Mouse (Mus musculus): ENCODE data around the gene Med17. TPM values are rescaled to one million over a fixed set of nuclear protein-coding genes. Genes with fewer than 3 reads are reported as not detected.

Med17 gene
- total RNA-seq, 2 experiments from 2014 or later = 15.1 to 15.7 TPM

DNA sequence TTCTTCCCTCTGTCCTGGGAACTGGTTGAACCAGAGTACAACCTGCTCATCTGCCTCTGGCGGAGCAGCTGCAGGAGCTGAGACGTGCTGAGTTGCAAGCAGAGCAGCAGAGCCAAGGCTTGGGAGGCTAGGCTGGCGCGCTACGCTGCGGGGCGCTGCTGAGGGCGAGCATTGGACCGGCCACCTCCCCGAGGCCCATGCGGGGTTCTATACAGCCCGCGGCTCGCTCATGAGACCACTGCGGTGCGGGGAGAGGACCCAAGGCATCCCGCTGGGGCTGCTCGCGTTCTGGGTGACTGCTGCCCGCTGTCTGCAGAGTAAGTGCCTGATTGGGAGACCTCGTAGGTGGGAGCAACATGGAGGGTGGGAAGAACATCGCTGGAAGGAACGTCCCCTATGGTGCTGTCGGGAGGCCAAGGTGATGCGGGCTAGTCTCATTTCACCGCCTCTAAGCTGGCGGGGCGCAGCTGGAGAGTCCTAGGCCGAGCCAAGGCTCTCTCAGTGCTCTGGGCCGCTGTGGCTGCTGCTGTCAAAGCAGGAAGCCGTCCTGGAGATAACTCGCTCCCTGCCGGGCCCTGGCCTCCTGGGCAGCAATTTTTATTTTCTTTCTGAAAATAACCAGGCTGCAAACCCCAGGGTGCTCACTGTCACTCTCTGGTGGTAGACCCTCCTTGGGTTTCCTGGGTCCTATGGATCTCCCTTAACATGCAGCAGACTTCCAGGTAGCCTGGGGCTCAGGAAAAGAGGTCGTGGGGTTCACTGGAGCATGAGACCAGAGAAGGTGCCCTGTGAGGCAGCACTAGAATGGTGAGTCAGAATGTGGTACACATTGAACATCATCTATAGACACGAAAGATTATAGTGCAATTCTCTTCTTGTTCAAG, 40.4 kb downstream of the Med17 start, which contains the start of gene Vstm5:
Vstm5 (plus strand) TSS at position 4 of the 884 bp plus-strand sequence.
- intact Hi-C loops (cut with DNase I) = no loop called here
- no peak for DNase-seq (ENCODE audit: low spot score)

GRCm38 (mm10) chr9:15238297-15238990, 41.3 kb downstream of the Med17 start:
- intact Hi-C loops (cut with DNase I) = no loop called here
- DNase-seq (ENCODE audit: low spot score) = no peak

DNA sequence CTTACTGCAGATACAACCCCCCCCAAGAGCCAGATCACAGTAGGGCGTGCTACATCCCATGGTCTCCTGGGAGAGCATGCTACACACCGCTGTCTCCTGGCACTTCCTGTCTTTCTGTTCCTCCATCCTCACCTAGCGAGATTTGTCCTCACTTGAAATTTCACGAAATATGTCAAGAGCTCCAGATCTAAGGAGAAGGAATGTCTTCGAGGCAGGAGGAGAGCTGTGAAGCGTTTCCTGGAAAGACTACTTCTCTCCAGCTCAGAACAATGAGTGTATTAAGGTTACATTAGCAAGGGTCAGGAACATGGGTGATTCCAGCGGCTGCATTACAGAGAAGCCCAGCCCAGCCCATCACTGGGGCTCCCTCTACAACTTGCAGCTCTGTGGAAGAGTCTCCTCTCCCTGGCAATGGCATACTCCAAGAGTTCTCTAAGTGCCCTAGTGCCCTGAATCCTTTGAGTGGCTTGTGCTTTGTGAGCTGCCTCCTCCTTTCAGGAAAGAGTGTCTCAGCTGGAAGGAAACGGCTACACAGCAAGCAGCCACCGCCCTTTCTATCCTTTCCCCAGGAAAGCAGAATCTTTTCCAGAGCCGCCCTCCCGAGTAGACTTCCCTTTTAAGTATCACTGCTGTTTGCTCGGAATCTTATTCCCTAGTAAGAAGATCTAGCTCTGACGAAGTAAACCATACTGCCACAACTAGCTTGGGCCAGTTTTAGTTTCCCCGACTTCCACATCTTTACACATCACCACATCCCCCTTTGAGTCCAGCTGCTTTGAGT, 42.0 kb downstream of the Med17 start:
- intact Hi-C loops (cut with DNase I) = no loop called here
- no peak for DNase-seq (ENCODE audit: low spot score)

GRCm38 (mm10) chr9:15235986-15236385, 43.7 kb downstream of the Med17 start:
- intact Hi-C loops (cut with DNase I) = no loop called here
- no peak for DNase-seq (ENCODE audit: low spot score)

- intact Hi-C loops (cut with DNase I) = no loop called here
- no peak for DNase-seq (ENCODE audit: low spot score)
Measured at GRCm38 (mm10) chr9:15233604-15234003, 46.1 kb downstream of the Med17 start.

- intact Hi-C loops (cut with DNase I) = no loop called here
- no peak for DNase-seq (ENCODE audit: low spot score)
Measured at GRCm38 (mm10) chr9:15232445-15232844, 47.3 kb downstream of the Med17 start.

DNA sequence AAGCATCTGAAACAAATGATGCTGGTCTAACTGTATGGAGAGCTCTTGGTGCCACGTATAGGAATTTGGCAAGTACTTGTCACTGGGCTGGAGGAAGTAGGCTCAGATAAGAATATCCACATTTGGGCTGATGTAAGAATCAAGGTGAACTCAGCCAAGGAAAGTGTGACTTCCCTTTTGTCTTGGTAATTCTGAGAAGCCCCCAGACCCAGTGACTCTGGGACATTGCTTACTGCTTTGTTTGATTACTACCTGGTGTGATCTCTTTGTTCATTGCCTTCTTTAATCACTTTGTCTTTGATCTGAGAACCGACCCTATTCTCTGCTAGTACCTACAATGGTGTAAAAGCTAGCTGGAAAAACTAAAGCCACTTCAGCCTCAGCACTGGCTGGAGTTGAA, 54.8 kb downstream of the Med17 start:
- intact Hi-C loops (cut with DNase I) = no loop called here
- DNase-seq (ENCODE audit: low spot score) = no peak

DNA sequence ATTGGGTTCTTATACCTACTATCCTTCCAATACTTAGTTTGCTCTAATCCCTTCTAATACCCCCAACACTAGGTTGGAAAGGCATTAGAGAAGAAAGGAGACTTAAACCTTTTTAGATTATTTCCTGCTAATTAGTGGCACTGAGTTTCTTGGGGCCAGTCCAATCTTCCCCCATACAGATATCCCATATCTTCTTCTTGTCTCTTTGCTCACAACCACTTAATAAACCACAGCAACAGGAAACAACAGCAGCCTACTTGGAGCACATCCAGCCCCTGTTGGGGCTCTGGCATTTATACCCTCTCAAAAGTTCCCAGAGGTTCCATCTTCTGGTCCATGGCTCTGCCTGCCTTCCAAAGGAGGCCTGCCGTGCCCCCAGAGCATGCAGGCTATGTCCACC, 66.0 kb downstream of the Med17 start:
- intact Hi-C loops (cut with DNase I) = loop anchor here (2.0 kb wide), 2 partner anchors 185 to 347 kb away; no protein-coding TSS in a partner anchor
- DNase-seq (ENCODE audit: low spot score) = no peak

DNA sequence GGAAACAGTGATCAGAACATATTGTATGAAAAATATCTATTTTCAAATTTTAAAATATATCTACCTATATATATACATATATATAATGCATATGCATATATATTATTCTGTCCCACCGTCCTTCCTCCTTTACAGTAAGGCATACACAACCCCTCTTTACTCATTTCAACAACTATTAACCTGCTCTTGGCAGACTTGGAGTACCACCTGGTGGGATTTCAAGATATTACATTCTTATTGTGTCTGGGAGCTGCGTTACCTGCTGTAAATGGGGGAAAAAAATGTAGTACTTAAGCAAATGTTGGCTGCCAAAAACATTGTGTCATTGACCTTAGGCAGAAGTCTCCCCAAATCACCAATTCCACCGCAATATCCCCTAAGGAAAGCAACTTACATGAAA, 67.9 kb downstream of the Med17 start:
- no peak for DNase-seq (ENCODE audit: low spot score)
- intact Hi-C loops (cut with DNase I) = loop anchor here (2.0 kb wide), 2 partner anchors 183 to 345 kb away; no protein-coding TSS in a partner anchor

Small RNAs within 50 kb of the gene (microRNA-seq; reads per million reads assigned to microRNA genes)
- not detected for gene Gm49349
- not detected for gene mmu-mir-7650

Other genes starting within 250 kb of the Med17 start
- 1 to 10 TPM; 3.8 to 4.7 TPM for gene Panx1, start 234.5 kb downstream of the Med17 start, total RNA-seq (2021)
- under 1 TPM; 0.08 to 0.11 TPM for gene Hephl1, start 167.8 kb downstream of the Med17 start, total RNA-seq (2021)
- under 1 TPM; 0.21 to 0.59 TPM for gene Vstm5, start 40.9 kb downstream of the Med17 start, total RNA-seq (2021)
- gene Taf1d, start 26.3 kb upstream of the Med17 start, total RNA-seq (2021) = 10 to 100 TPM; 28.0 to 32.3 TPM
- 1 to 10 TPM; 4.6 to 5.6 TPM for gene 4931406C07Rik, start 26.5 kb upstream of the Med17 start, total RNA-seq (2021)
- gene Cep295, start 77.9 kb upstream of the Med17 start, total RNA-seq (2021) = 1 to 10 TPM; 5.6 to 7.2 TPM
- 10 to 100 TPM; 22.4 to 23.1 TPM for gene Smco4, start 213.5 kb upstream of the Med17 start, total RNA-seq (2021)